Mouse (Mus musculus): ENCODE results near the gene Derl3.

- TF ChIP-seq CTCF (IDR thresholded peaks at IDR 0.05; ENCODE audit: extremely low read depth, insufficient read depth, low read length), result no peak
- no peak for TF ChIP-seq POLR2A (IDR thresholded peaks at IDR 0.05; ENCODE audit: extremely low read depth, insufficient read depth, low read length)
Observed at GRCm38 (mm10) chr10:75934991-75935390, 41.8 kb downstream of the Derl3 start.
